Mouse (Mus musculus): ENCODE data around the gene Setd1b.

DNA sequence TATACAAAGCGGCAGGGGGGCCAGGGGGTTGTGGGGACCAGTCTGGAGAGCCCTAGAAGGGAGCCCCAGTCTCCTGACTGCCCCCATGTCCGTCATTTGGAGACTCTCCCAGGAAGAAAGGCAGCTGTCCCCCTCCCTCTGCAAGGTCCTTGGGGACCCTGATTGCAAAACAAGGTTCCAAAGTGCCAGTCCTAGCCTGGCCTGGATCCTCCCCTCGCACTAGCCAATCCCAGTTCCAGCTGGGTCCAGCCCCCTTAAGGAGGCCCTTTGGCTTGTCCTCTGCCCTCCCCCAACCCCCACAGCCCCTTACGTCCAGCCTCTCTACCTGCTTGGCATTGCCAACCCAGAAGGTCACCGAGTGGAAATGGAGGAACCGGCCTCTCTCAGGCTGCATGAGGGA, 39.5 kb downstream of the Setd1b start:
- no peak for TF ChIP-seq CHD2 (IDR thresholded peaks at IDR 0.05; ENCODE audit: low read length)
- TF ChIP-seq POLR2A (IDR thresholded peaks at IDR 0.05; ENCODE audit: low read depth, low read length): no peak
